Mouse (Mus musculus) liver, adult 2 months (tissue): ENCODE measurements around the gene Ncan.

Experiments
- CTCF ChIP-seq: fragments of 200-500 bp; IDR thresholded peaks from 2 replicates; pipeline ENCODE4 v1.5.1; 2011; ENCODE audit warnings: low read depth, low read length, control low read depth
- POLR2A ChIP-seq: fragments of 200-500 bp; IDR thresholded peaks from 2 replicates; pipeline ENCODE4 v1.6.1; 2011; ENCODE audit warnings: low read length, control low read depth; ENCODE audit not compliant: insufficient read depth; ENCODE audit errors: extremely low read depth

DNA sequence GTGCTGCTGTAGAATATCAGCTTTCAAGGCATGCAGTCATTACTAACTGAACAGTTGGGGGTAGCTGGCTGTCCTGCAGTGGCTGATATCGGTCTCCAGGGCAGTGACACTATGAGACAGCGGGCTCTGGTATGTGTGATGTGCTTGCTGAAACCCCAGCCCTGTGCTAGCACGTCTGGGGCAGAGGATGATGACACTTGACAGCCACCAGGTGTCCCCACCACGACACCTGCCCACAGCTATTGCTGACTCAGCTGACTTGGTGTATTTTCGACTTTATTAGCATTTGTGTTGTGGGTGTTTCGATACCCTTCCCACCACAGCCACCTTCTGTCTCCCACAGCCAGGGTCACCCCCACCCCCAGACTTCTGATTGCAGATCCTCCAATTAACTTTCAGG lies 16.2 kb downstream of the Ncan start:
- TF ChIP-seq CTCF (peak; percentile 94), POLR2A (no peak)
